Mouse (Mus musculus): Measurements from ENCODE around the gene Hist1h4i. TPM values are rescaled to one million over a fixed set of nuclear protein-coding genes. Genes with fewer than 3 reads are reported as not detected.
A peak's percentile ranks its signal among the peaks of the same experiment; 100 is the strongest.
"Not testable (repeated sequence)": the region's sequence is repeated elsewhere in the genome, so short reads cannot be mapped to it uniquely, and the experiment has no call there.

Hist1h4i gene
- polyA plus RNA-seq, 1 experiment from 2014 or later, result 11.8 TPM

DNA sequence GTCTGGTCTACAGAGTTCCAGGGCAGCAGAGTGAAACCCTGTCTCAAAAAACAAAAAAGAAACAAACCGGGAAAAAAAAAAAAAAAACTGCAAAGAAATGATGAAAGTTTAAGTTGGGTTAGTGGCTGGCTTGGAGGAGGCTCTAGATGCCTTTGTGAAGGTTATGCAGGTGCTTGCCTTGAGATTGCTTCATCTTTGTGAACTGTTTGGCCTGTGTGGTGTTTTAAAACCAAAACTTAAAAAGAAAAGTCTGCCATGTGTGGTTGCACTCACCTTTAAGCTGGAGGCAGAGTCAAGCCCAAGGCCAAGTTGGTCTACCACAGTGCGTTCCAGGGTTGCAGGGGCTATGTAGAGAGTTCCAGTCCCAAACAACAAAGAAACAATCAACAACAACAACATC is 7.9 kb upstream of the Hist1h4i start:
- no peaks in the 10 kb centered on the region for H3K36me3 ChIP-seq (ENCODE audit: control insufficient read depth, insufficient read depth, low read length)
- H3K9me3 ChIP-seq (ENCODE audit: control insufficient read depth, low read length), result no peaks in the 10 kb centered on the region
- H3K4me2 ChIP-seq (ENCODE audit: low read depth, low read length), result no peak overlapping the region
- no peak for DNase-seq (ENCODE audit: low spot score)
- H3K27ac ChIP-seq (replicated peaks; ENCODE audit: low read depth, low read length), result no peak overlapping the region
- no peak overlapping the region for H3K9ac ChIP-seq (ENCODE audit: low read depth, low read length)
- ATAC-seq (ENCODE audit: low read depth), result no peak
- peaks cover 5% of the 10 kb centered on the region; the same call in 1 of the 2 replicates for H3K4me1 ChIP-seq (ENCODE audit: control insufficient read depth, insufficient read depth, low read length)
- H3K4me3 ChIP-seq (ENCODE audit: low read depth, low read length), result no peak overlapping the region
- no peaks in the 10 kb centered on the region for H3K27me3 ChIP-seq (replicated peaks; ENCODE audit: control insufficient read depth, insufficient read depth, low read length)
- WGBS, result 72% methylated on average over 2 of the region's 2 CpGs

DNA sequence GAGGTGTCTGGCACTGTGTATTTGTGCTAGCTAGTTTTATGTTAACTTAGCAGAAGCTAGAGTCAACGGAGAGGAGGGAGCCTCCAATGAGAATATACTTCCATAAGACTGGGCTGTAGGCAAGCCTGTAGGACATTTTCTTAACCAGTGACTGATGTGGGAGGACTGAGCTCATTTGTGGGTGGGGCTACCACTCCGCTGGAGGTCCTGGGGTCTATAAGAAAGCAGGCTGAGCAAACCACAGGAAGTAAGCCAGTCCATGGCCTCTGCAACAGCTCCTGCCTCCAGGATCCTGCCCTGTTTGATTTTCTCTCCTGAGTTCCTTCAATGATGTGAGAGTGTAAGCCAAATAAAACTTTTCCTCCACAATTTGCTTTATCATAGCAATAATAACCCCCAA is 4.1 kb upstream of the Hist1h4i start:
- DNase-seq (ENCODE audit: low spot score) (no peak), ATAC-seq (ENCODE audit: low read depth) (no peak)
- Histone ChIP-seq H3K4me3 (ENCODE audit: low read depth, low read length) (no peak overlapping the region), H3K4me1 (ENCODE audit: control insufficient read depth, insufficient read depth, low read length) (peaks cover 17% of the 10 kb centered on the region), H3K4me2 (ENCODE audit: low read depth, low read length) (no peak overlapping the region), H3K27me3 (replicated peaks; ENCODE audit: control insufficient read depth, insufficient read depth, low read length) (no peaks in the 10 kb centered on the region), H3K36me3 (ENCODE audit: control insufficient read depth, insufficient read depth, low read length) (no peaks in the 10 kb centered on the region), H3K9me3 (ENCODE audit: control insufficient read depth, low read length) (no peaks in the 10 kb centered on the region), H3K9ac (ENCODE audit: low read depth, low read length) (no peak overlapping the region), H3K27ac (replicated peaks; ENCODE audit: low read depth, low read length) (no peak overlapping the region)
- 52% methylated on average over 2 of the region's 2 CpGs for WGBS

DNA sequence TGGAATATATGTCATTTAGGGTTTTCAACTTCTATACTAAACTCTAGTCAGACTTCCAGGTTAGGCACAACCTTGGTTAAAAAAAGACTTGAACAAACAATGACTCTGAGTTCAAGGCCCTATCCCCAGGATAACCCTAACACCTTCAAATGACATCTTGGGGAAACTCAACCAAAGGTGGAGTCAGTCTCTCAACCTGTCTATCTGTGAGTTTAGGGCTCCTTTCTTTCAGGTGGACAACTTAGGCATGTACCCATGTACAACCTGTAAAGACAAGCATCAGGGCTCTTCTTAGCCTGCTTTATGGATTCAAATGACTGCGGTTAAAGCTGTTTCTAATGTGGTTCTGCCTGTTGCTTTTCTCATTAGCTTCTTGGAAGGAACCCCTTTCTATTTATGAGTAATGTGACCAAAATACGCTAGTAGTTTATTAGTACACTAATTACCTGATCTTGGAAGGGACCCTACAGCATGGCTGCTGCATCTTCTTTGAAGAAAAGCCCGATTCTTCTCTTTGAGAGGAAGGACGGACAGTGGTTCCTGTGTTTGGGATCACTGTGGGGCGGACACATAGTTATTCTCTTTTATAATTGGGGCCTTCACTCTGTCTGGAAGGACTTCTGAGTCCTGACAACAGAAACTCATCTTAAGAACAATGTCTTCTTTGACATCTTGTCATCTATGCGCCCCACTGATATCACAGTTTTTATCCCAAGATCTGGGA is 3.4 kb upstream of the Hist1h4i start:
- H3K27me3 ChIP-seq (replicated peaks; ENCODE audit: control insufficient read depth, insufficient read depth, low read length), result no peaks in the 10 kb centered on the region
- peak overlapping the region; percentile 25; the same call in 1 of the 2 replicates for H3K9ac ChIP-seq (ENCODE audit: low read depth, low read length)
- 80% methylated on average over 6 of the region's 6 CpGs for WGBS
- DNase-seq (ENCODE audit: low spot score) (no peak), ATAC-seq (ENCODE audit: low read depth) (no peak)
- H3K36me3 ChIP-seq (ENCODE audit: control insufficient read depth, insufficient read depth, low read length), result no peaks in the 10 kb centered on the region
- no peaks in the 10 kb centered on the region for H3K9me3 ChIP-seq (ENCODE audit: control insufficient read depth, low read length)
- H3K27ac ChIP-seq (replicated peaks; ENCODE audit: low read depth, low read length), result peak overlapping the region; percentile 83; the same call in 1 of the 2 replicates
- peak overlapping the region; percentile 61; the same call in 1 of the 2 replicates for H3K4me2 ChIP-seq (ENCODE audit: low read depth, low read length)
- peaks cover 23% of the 10 kb centered on the region for H3K4me1 ChIP-seq (ENCODE audit: control insufficient read depth, insufficient read depth, low read length)
- peak overlapping the region; percentile 41; the same call in 1 of the 2 replicates for H3K4me3 ChIP-seq (ENCODE audit: low read depth, low read length)

DNA sequence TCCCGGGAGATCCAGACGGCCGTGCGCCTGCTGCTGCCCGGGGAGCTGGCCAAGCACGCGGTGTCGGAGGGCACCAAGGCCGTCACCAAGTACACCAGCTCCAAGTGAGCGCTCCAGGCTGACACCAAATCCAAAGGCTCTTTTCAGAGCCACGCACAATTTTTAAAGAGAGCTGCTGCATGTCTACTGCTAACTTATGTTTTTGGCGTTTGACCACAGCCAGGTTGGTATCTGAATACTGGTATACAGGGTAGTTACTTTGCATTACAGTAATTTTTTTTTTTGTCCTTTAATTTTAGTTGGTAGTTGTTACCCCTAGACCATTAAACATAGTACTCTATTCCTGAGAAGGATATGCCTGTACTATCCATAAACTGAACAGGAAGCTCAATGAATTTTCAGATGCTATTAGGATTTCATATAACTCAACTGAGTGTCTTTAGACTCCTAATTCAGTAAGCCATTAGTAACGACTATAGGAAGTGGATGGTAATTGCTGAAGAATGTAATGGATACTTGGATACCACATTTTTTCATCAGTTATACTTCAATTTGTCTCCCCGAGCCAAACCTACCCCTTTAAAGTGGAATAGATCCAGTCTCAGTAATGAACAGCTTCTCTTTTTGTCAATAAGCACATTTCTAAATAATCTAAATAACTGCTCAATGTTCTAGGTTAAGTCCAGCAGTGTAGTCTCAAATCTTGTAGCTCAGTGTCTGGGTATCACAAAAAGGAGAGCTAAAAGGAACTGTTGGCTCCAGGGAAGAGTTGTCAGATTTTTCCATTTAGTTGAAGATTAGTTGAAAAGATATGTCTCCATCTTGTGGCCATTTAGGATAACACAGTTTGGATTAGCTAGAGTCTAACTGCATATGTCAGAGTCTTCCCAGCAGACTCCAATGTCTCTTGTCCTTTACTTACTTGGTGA is 2.6 kb upstream of the Hist1h4i start:
- 1% methylated on average over 5 of the region's 14 CpGs for WGBS
- Histone ChIP-seq H3K9ac (ENCODE audit: low read depth, low read length) (peak overlapping the region; percentile 61), H3K36me3 (ENCODE audit: control insufficient read depth, insufficient read depth, low read length) (no peaks in the 10 kb centered on the region), H3K9me3 (ENCODE audit: control insufficient read depth, low read length) (no peaks in the 10 kb centered on the region), H3K4me3 (ENCODE audit: low read depth, low read length) (peak overlapping the region; percentile 41), H3K4me2 (ENCODE audit: low read depth, low read length) (peak overlapping the region; percentile 61), H3K4me1 (ENCODE audit: control insufficient read depth, insufficient read depth, low read length) (peaks cover 23% of the 10 kb centered on the region), H3K27ac (replicated peaks; ENCODE audit: low read depth, low read length) (peak overlapping the region; percentile 83), H3K27me3 (replicated peaks; ENCODE audit: control insufficient read depth, insufficient read depth, low read length) (no peaks in the 10 kb centered on the region)
- 0 out of 2 replicates have a peak, but pooled peaks have one; percentile 1 for ATAC-seq (ENCODE audit: low read depth)
- DNase-seq (ENCODE audit: low spot score), result peak; percentile 89

DNA sequence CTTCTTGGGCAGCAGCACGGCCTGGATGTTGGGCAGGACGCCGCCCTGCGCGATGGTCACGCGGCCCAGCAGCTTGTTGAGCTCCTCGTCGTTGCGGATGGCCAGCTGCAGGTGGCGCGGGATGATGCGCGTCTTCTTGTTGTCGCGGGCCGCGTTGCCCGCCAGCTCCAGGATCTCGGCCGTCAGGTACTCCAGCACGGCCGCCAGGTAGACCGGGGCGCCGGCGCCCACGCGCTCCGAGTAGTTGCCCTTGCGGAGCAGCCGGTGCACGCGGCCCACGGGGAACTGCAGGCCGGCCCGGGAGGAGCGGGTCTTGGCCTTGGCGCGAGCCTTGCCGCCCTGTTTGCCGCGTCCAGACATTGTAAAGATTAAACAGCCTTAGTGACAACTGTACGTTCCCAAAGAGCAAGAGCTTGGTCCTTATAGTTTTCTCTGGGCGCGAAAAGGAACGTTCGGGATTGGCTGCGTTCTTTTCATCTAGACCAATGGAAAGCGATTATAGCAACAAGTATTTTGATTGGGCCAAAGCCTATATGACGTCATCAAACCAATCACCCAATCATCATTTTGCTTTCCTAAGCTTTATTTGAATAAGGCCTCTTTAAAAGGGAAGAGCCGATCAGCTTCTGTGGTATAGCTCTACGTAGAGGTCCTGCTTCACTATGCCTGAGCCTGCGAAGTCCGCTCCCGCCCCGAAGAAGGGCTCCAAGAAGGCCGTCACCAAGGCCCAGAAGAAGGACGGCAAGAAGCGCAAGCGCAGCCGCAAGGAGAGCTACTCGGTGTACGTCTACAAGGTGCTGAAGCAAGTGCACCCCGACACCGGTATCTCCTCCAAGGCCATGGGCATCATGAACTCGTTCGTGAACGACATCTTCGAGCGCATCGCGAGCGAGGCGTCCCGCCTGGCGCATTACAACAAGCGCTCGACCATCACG is 1.7 kb upstream of the Hist1h4i start, which contains the start of the genes Hist1h2ag and Hist1h2bj:
Hist1h2ag (minus strand) TSS at position 377 of the 935 bp plus-strand sequence.
Hist1h2bj (plus strand) TSS at position 647 of the 935 bp plus-strand sequence.
- Histone ChIP-seq H3K4me2 (ENCODE audit: low read depth, low read length) (peak within 1 kb of the TSS; percentile 61), H3K4me1 (ENCODE audit: control insufficient read depth, insufficient read depth, low read length) (peaks cover 23% of the 10 kb centered on the region), H3K27ac (replicated peaks; ENCODE audit: low read depth, low read length) (peak within 1 kb of the TSS; percentile 92), H3K4me3 (ENCODE audit: low read depth, low read length) (peak within 1 kb of the TSS; percentile 42), H3K9ac (ENCODE audit: low read depth, low read length) (peak within 1 kb of the TSS; percentile 66)
- not testable (repeated sequence) for H3K9me3 ChIP-seq (ENCODE audit: control insufficient read depth, low read length); H3K27me3 ChIP-seq (replicated peaks; ENCODE audit: control insufficient read depth, insufficient read depth, low read length); H3K36me3 ChIP-seq (ENCODE audit: control insufficient read depth, insufficient read depth, low read length)
- DNase-seq (ENCODE audit: low spot score) (peak; percentile 99), ATAC-seq (ENCODE audit: low read depth) (peak; percentile 89)
- 0% methylated on average over 32 of the region's 80 CpGs for WGBS

DNA sequence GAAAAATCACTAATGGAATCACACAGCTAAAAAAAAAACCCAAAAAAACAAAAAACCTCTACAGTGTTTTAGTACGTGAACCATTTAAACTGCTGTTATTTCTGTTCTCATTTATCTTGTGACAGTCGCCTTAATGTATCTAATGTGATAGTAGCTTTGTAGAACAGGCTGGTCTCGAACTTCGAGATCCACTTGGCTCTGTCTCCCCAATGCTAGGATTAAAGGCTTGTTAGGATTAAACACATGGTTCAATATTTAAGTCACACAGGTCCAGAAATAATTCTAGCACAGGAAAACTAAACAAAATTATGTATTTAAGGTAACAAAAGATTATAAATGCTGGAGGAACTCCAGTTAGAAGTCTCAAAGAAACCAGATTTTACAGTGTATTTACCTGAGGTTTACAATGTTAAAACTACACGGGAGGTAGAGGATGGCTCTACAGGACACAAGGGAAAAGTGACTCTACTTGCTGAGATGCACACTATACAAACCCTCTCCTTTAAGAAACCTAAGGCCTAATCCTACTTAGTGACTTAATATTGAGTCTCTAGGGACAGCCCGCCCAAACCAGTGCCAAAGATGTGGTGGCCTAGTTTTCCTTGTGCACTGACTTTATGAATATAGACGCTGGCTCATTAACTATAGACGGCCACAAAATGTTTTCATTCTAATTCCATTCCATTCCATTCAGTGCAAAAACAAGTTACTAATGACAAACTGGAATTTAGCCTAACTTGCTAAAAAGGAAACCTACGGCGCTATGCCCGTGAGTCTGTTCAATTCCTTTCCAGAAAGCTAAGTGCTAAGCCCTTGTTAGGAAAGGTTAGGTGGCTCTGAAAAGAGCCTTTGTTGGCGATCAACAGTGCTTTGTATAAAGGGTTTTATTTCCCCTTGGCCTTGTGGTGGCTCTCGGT is 747 bp upstream of the Hist1h4i start:
- no peaks in the 10 kb centered on the region for H3K9me3 ChIP-seq (ENCODE audit: control insufficient read depth, low read length)
- H3K4me2 ChIP-seq (ENCODE audit: low read depth, low read length), result peak overlapping the region; percentile 61
- WGBS, result 2% methylated on average over 13 of the region's 13 CpGs
- no peaks in the 10 kb centered on the region for H3K27me3 ChIP-seq (replicated peaks; ENCODE audit: control insufficient read depth, insufficient read depth, low read length)
- peak overlapping the region; percentile 42 for H3K4me3 ChIP-seq (ENCODE audit: low read depth, low read length)
- peak overlapping the region; percentile 66 for H3K9ac ChIP-seq (ENCODE audit: low read depth, low read length)
- DNase-seq (ENCODE audit: low spot score), result no peak
- no peaks in the 10 kb centered on the region for H3K36me3 ChIP-seq (ENCODE audit: control insufficient read depth, insufficient read depth, low read length)
- peak overlapping the region; percentile 92 for H3K27ac ChIP-seq (replicated peaks; ENCODE audit: low read depth, low read length)
- ATAC-seq (ENCODE audit: low read depth), result no peak
- H3K4me1 ChIP-seq (ENCODE audit: control insufficient read depth, insufficient read depth, low read length), result peaks cover 23% of the 10 kb centered on the region

DNA sequence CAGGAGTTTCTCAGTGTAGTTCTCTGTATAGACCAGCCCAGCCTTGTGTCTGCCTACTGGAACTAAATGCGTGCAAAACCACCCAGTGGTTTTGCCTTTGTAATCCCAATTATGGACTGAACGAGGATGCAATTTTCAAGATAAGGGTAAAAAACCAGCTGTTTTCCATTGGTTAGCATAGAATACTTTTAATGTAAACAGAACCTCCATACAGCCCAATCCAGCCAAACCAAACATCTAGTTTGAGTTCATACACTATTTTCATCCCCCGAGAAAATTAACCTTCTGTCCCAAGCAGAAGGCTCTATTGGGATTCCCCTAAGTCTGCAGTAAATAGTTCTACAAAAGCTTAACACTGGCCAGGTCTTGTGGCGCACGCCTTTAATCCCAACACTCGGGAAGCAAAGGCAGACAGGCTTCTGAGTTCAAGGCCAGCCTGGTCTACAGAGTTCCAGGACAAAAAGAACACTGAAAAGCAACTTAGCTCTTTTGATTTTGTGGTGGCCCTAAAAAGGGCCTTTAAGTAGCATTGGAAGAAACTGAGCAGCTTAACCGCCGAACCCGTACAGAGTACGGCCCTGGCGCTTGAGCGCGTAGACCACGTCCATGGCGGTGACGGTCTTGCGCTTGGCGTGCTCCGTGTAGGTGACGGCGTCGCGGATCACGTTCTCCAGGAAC is 559 bp downstream of the Hist1h4i start:
- Histone ChIP-seq H3K36me3 (ENCODE audit: control insufficient read depth, insufficient read depth, low read length) (no peaks in the 10 kb centered on the region), H3K9ac (ENCODE audit: low read depth, low read length) (peak overlapping the region; percentile 63), H3K27me3 (replicated peaks; ENCODE audit: control insufficient read depth, insufficient read depth, low read length) (no peaks in the 10 kb centered on the region), H3K4me2 (ENCODE audit: low read depth, low read length) (peak overlapping the region; percentile 61), H3K4me3 (ENCODE audit: low read depth, low read length) (peak overlapping the region; percentile 42), H3K4me1 (ENCODE audit: control insufficient read depth, insufficient read depth, low read length) (peaks cover 30% of the 10 kb centered on the region), H3K9me3 (ENCODE audit: control insufficient read depth, low read length) (no peaks in the 10 kb centered on the region), H3K27ac (replicated peaks; ENCODE audit: low read depth, low read length) (peak overlapping the region; percentile 92)
- DNase-seq (ENCODE audit: low spot score), result no peak
- 0 out of 2 replicates have a peak, but pooled peaks have one; percentile 0 for ATAC-seq (ENCODE audit: low read depth)
- WGBS, result 2% methylated on average over 17 of the region's 24 CpGs
